Mouse (Mus musculus): Measurements from ENCODE around the gene Cpne9.

Cpne9 gene

GRCm38 (mm10) chr6:113282101-113282802 lies at the start of gene Cpne9:
Gene Cpne9, plus strand, starts transcription at chr6:113282307.
- DNase-seq (ENCODE audit: low read depth, low spot score), result peak; percentile 84

GRCm38 (mm10) chr6:113235141-113235540 lies 47.0 kb upstream of the Cpne9 start:
- no peak for DNase-seq (ENCODE audit: low read depth, low spot score)

- DNase-seq (ENCODE audit: low read depth, low spot score), result peak; percentile 99
Measured at GRCm38 (mm10) chr6:113237542-113238270, 44.4 kb upstream of the Cpne9 start, which contains the start of gene Mtmr14. Gene Mtmr14, plus strand, starts transcription at chr6:113237843.

- no peak for DNase-seq (ENCODE audit: low read depth, low spot score)
Measured at GRCm38 (mm10) chr6:113238442-113238841, 43.7 kb upstream of the Cpne9 start.

- DNase-seq (ENCODE audit: low read depth, low spot score), result no peak
Measured at GRCm38 (mm10) chr6:113242753-113243152, 39.4 kb upstream of the Cpne9 start.

- no peak for DNase-seq (ENCODE audit: low read depth, low spot score)
Measured at GRCm38 (mm10) chr6:113245585-113245984, 36.5 kb upstream of the Cpne9 start.

- no peak for DNase-seq (ENCODE audit: low read depth, low spot score)
Measured at GRCm38 (mm10) chr6:113250786-113251185, 31.3 kb upstream of the Cpne9 start.

- no peak for DNase-seq (ENCODE audit: low read depth, low spot score)
Measured at GRCm38 (mm10) chr6:113251921-113252320, 30.2 kb upstream of the Cpne9 start.

- no peak for DNase-seq (ENCODE audit: low read depth, low spot score)
Measured at GRCm38 (mm10) chr6:113254899-113255298, 27.2 kb upstream of the Cpne9 start.

- no peak for DNase-seq (ENCODE audit: low read depth, low spot score)
Measured at GRCm38 (mm10) chr6:113261174-113261858, 20.8 kb upstream of the Cpne9 start.

GRCm38 (mm10) chr6:113263531-113263930 lies 18.6 kb upstream of the Cpne9 start:
- no peak for DNase-seq (ENCODE audit: low read depth, low spot score)

- DNase-seq (ENCODE audit: low read depth, low spot score), result no peak
Measured at GRCm38 (mm10) chr6:113264429-113264828, 17.7 kb upstream of the Cpne9 start.

- DNase-seq (ENCODE audit: low read depth, low spot score), result no peak
Measured at GRCm38 (mm10) chr6:113266996-113267655, 15.0 kb upstream of the Cpne9 start.

- DNase-seq (ENCODE audit: low read depth, low spot score), result no peak
Measured at GRCm38 (mm10) chr6:113267988-113268387, 14.1 kb upstream of the Cpne9 start.

- DNase-seq (ENCODE audit: low read depth, low spot score), result no peak
Measured at GRCm38 (mm10) chr6:113272365-113272764, 9.7 kb upstream of the Cpne9 start.

GRCm38 (mm10) chr6:113276846-113277245 lies 5.3 kb upstream of the Cpne9 start:
- no peak for DNase-seq (ENCODE audit: low read depth, low spot score)

GRCm38 (mm10) chr6:113281676-113282075 lies 431 bp upstream of the Cpne9 start:
- DNase-seq (ENCODE audit: low read depth, low spot score), result no peak

GRCm38 (mm10) chr6:113282969-113283368 lies 862 bp downstream of the Cpne9 start:
- DNase-seq (ENCODE audit: low read depth, low spot score), result no peak

- DNase-seq (ENCODE audit: low read depth, low spot score), result no peak
Measured at GRCm38 (mm10) chr6:113283500-113283899, 1.4 kb downstream of the Cpne9 start.

GRCm38 (mm10) chr6:113284931-113285330 lies 2.8 kb downstream of the Cpne9 start:
- no peak for DNase-seq (ENCODE audit: low read depth, low spot score)

GRCm38 (mm10) chr6:113286316-113286715 lies 4.2 kb downstream of the Cpne9 start:
- DNase-seq (ENCODE audit: low read depth, low spot score), result no peak

- DNase-seq (ENCODE audit: low read depth, low spot score), result no peak
Measured at GRCm38 (mm10) chr6:113287236-113287635, 5.1 kb downstream of the Cpne9 start.
